Mouse (Mus musculus) C2C12 (cell line): Measurements from ENCODE around the gene Plpp4.

ENCODE experiments used
- CTCF ChIP-seq: IDR thresholded peaks from one replicate; pipeline ENCODE4 v1.5.1; 2011; ENCODE audit not compliant: control insufficient read depth, insufficient read depth, insufficient read length
- MAX ChIP-seq: IDR thresholded peaks from one replicate; pipeline ENCODE4 v1.6.1; 2011; ENCODE audit warnings: mild to moderate bottlenecking, control low read depth
- MYOD1 ChIP-seq: IDR thresholded peaks from one replicate; pipeline ENCODE4 v1.6.1; 2011; ENCODE audit warnings: low read depth; ENCODE audit not compliant: control insufficient read depth, insufficient read length
- USF1 ChIP-seq: IDR thresholded peaks from one replicate; pipeline ENCODE4 v1.6.1; 2011; ENCODE audit warnings: low read depth, mild to moderate bottlenecking, control low read depth, moderate library complexity

DNA sequence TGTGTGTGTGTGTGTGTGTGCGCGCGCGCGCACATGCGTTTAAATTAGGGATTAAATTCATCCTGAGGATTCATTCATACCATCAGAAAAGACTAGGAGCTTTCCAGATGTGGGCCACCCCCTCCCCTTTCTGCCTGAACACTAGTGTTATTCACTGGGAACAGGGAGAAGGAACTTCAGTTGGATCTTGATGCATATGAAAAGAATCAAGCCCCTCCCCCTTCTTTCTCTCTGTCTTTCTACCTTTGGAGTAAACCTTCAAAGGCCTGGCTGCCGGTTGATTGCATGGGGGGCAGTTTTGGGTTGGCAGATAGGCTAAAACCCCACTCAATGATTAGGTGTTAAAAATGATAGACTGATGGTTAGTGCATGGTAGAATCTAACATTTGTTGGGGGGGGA lies 1.5 kb downstream of the Plpp4 start:
- TF ChIP-seq CTCF (no peak), MYOD1 (no peak), USF1 (no peak), MAX (no peak)
